Mouse (Mus musculus) forebrain, embryonic 15.5 days (tissue): ENCODE data around the gene S100a10. TPM values are rescaled to one million over a fixed set of nuclear protein-coding genes. Genes with fewer than 3 reads are reported as not detected.

Experiments
- ATAC-seq: fragments of 200-750 bp; cut with Nextera tagmentation; replicated peaks from 2 replicates; pipeline ENCODE4 v1.8.0; 2017; ENCODE audit warnings: mild to moderate bottlenecking, moderate TSS enrichment, moderate library complexity
- H3K27ac ChIP-seq: fragments of 300-500 bp; sonication (generic); replicated peaks from 2 replicates; pipeline ENCODE4 v1.5.1; 2015; ENCODE audit warnings: mild to moderate bottlenecking, inconsistent platforms
- H3K27me3 ChIP-seq: fragments of 300-500 bp; sonication (generic); 2 replicates; pipeline ENCODE4 v1.6.1; 2015; ENCODE audit warnings: inconsistent platforms
- H3K36me3 ChIP-seq: fragments of 300-500 bp; sonication (generic); 2 replicates; pipeline ENCODE4 v1.6.1; 2015; ENCODE audit warnings: mild to moderate bottlenecking, inconsistent platforms
- H3K4me1 ChIP-seq: fragments of 300-500 bp; sonication (generic); 2 replicates; pipeline ENCODE4 v1.6.1; 2015; ENCODE audit warnings: inconsistent platforms
- H3K4me2 ChIP-seq: fragments of 300-500 bp; sonication (generic); replicated peaks from 2 replicates; pipeline ENCODE4 v1.6.1; 2015; ENCODE audit warnings: mild to moderate bottlenecking, inconsistent platforms
- H3K4me3 ChIP-seq: fragments of 300-500 bp; sonication (generic); 2 replicates; pipeline ENCODE4 v1.5.1; 2015; ENCODE audit warnings: mild to moderate bottlenecking, inconsistent platforms
- H3K9ac ChIP-seq: fragments of 300-500 bp; sonication (generic); replicated peaks from 2 replicates; pipeline ENCODE4 v1.6.1; 2015; ENCODE audit warnings: mild to moderate bottlenecking, inconsistent platforms
- H3K9me3 ChIP-seq: fragments of 300-500 bp; sonication (generic); 2 replicates; pipeline ENCODE4 v1.6.1; 2016; ENCODE audit warnings: inconsistent platforms
- WGBS: fragments of 180-500 bp; shearing (Covaris S2); methylation state at CpG from one replicate; pipeline ENCODE4 v1.1.7; 2015; ENCODE audit warnings: mixed read lengths; 5-methylcytosine and 5-hydroxymethylcytosine counted together
- polyA plus RNA-seq: library from polyadenylated mRNA; unstranded; fragments of >200 nt; fragmentation: Nextera tagmentation; extraction: Ambion mirVana; gene quantifications from 2 replicates; pipeline ENCODE4 v1.2.1, GENCODE M21; 2015

The S100a10 gene
- polyA plus RNA-seq, 1 experiment from 2014 or later, result 115 TPM

GRCm38 (mm10) chr3:93551950-93552901 lies 2.7 kb upstream of the S100a10 start:
- H3K36me3 ChIP-seq, result no peaks in the 10 kb centered on the region
- no peak overlapping the region for H3K4me3 ChIP-seq
- H3K4me1 ChIP-seq, result peaks cover 12% of the 10 kb centered on the region
- H3K9me3 ChIP-seq, result no peaks in the 10 kb centered on the region
- H3K27ac ChIP-seq, result no peak overlapping the region
- ATAC-seq, result no peak
- no peaks in the 10 kb centered on the region for H3K27me3 ChIP-seq
- H3K4me2 ChIP-seq, result no peak overlapping the region
- no peak overlapping the region for H3K9ac ChIP-seq
- 94% methylated on average over 5 of the region's 5 CpGs for WGBS

DNA sequence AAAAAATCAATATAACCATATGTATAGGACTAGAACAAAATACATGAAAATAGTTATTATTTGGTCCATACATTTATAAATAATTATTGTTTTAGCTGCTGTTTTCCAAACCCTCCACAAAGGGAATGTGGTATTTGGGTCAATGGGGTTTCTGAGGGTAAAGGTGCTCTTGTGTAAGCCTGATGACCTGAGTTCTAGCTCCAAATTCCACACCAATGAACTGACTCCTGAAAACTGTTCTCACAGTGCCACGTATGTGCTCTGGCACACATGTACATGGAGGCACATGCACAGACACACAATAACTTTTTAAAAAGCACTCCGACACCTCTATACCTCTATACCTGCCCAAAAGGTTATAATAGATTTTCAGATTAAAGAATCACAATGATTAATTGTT lies 1.6 kb upstream of the S100a10 start:
- Histone ChIP-seq H3K27me3 (no peaks in the 10 kb centered on the region), H3K4me1 (peaks cover 12% of the 10 kb centered on the region), H3K4me3 (no peak overlapping the region), H3K9me3 (no peaks in the 10 kb centered on the region), H3K9ac (no peak overlapping the region), H3K4me2 (no peak overlapping the region), H3K36me3 (no peaks in the 10 kb centered on the region), H3K27ac (no peak overlapping the region)
- ATAC-seq, result no peak
- 93% methylated on average over 2 of the region's 2 CpGs for WGBS

- H3K4me1 ChIP-seq, result peaks cover 12% of the 10 kb centered on the region
- no peak overlapping the region for H3K27ac ChIP-seq
- no peaks in the 10 kb centered on the region for H3K27me3 ChIP-seq
- no peak overlapping the region for H3K9ac ChIP-seq
- H3K36me3 ChIP-seq, result no peaks in the 10 kb centered on the region
- 76% methylated on average over 9 of the region's 9 CpGs for WGBS
- no peak overlapping the region for H3K4me3 ChIP-seq
- no peak for ATAC-seq
- no peaks in the 10 kb centered on the region for H3K9me3 ChIP-seq
- 0 out of 2 replicates have a peak overlapping the region, but pooled peaks have one; percentile 97 for H3K4me2 ChIP-seq
Observed at GRCm38 (mm10) chr3:93553765-93554378, 1.0 kb upstream of the S100a10 start.

DNA sequence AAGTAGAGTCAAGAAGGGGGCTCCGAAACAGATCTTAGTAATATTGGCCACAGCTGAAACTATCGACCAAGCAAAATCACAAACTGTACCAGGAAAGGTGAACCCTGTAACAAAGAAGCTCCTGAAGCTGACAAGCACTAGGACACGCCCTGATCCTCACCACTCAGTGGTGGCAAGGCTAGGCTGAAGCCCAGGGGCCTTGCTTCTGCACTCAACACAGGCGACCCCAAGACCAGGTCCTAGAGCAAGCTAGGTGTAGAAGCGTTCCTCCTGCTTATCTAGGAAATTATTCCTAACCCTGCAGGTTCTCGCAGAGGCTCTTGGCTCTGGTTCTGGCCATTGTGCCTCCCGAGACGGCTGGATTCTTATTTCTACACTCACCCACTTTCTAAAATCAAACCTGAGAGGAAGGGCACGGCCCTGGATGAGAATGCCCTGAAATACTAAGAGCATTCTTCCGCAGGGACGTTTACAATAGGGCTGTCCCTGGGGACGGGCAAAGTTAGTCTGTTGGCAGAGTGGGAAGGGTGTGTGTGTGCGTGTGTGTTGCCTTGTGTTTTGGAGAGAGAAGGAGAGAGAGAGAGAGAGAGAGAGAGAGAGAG lies 400 bp upstream of the S100a10 start:
- H3K27ac ChIP-seq, result no peak overlapping the region
- peak; percentile 39 for ATAC-seq

DNA sequence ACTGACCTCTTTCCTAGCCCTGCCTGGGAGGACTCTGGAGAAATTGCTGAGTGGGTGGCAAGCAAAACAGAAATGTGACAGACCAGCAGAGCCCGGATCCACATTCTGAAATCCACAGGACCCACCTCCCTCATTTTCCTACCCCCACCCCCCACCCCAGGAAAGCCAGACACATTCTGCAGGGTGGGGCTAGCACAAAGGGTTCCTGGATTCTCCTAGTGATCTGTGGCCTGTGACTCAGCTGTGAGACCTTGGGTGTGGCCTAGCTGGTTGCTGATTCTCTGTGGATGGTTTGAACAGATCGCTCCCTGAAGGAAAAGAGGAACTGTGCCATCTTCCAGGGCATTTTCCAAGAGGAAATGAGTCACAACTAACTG lies 986 bp downstream of the S100a10 start:
- peaks cover 12% of the 10 kb centered on the region for H3K4me1 ChIP-seq
- no peaks in the 10 kb centered on the region for H3K9me3 ChIP-seq
- no peak overlapping the region for H3K27ac ChIP-seq
- peak; percentile 39; the same call in 1 of the 2 replicates for ATAC-seq
- no peaks in the 10 kb centered on the region for H3K36me3 ChIP-seq
- peak overlapping the region; percentile 97 for H3K4me2 ChIP-seq
- peak overlapping the region; percentile 63 for H3K4me3 ChIP-seq
- H3K27me3 ChIP-seq, result no peaks in the 10 kb centered on the region
- WGBS, result 52% methylated on average over 2 of the region's 2 CpGs
- H3K9ac ChIP-seq, result peak overlapping the region; percentile 68

More for the DNA sequence above, 400 bp upstream of the S100a10 start:
- H3K9me3 ChIP-seq, result no peaks in the 10 kb centered on the region
- no peaks in the 10 kb centered on the region for H3K27me3 ChIP-seq
- H3K4me3 ChIP-seq, result peak overlapping the region; percentile 63
- H3K4me1 ChIP-seq, result peaks cover 12% of the 10 kb centered on the region
- H3K9ac ChIP-seq, result peak overlapping the region; percentile 30; the same call in 1 of the 2 replicates
- H3K36me3 ChIP-seq, result no peaks in the 10 kb centered on the region
- peak overlapping the region; percentile 97 for H3K4me2 ChIP-seq
- 24% methylated on average over 13 of the region's 13 CpGs for WGBS

DNA sequence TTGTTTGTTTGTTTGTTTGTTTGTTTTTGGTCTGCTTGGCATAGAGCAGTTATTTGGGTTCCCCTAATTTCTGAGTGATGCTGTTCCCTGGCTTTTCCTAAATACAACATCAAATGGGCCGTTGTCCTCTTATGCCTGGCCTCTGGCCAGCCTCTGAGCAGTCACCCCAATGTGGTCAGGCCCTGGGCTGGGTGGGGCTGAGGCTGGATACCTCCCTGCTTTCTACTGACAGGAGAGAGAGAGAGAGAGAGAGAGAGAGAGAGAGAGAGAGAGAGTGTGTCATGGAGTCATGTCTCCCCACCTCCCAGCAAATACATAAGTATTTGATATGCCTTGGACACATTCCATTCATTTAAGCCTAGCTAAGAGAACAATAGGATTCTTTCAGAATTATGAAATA lies 1.7 kb downstream of the S100a10 start:
- H3K36me3 ChIP-seq, result no peaks in the 10 kb centered on the region
- no peaks in the 10 kb centered on the region for H3K27me3 ChIP-seq
- peaks cover 12% of the 10 kb centered on the region for H3K4me1 ChIP-seq
- peak overlapping the region; percentile 97; the same call in 1 of the 2 replicates for H3K4me2 ChIP-seq
- H3K27ac ChIP-seq, result no peak overlapping the region
- H3K9ac ChIP-seq, result no peak overlapping the region
- no peaks in the 10 kb centered on the region for H3K9me3 ChIP-seq
- ATAC-seq, result no peak
- WGBS, result 44% methylated on average over 1 of the region's 1 CpGs
- H3K4me3 ChIP-seq, result no peak overlapping the region

DNA sequence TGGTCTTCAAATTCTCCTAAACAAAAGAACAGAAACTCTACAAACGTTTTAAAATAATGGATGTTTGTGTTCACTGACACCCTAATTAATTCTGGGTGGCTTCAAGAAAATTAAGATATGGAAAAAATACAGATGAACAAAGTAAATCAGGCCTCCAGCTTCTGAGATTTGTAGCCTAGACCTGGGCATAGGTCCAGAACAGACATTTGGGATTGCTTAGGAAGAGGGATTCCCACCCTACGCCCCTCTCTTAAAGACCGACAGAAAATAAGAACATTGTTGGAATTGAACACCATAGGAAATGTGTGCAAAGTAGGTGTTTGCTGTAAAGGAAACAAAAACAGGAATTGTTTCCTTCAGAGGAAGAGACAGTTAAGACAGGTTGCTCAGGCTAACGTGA lies 2.6 kb downstream of the S100a10 start:
- ATAC-seq, result no peak
- no peak overlapping the region for H3K9ac ChIP-seq
- WGBS, result 65% methylated on average over 4 of the region's 4 CpGs
- H3K4me3 ChIP-seq, result no peak overlapping the region
- H3K36me3 ChIP-seq, result no peaks in the 10 kb centered on the region
- H3K27me3 ChIP-seq, result no peaks in the 10 kb centered on the region
- H3K27ac ChIP-seq, result no peak overlapping the region
- no peak overlapping the region for H3K4me2 ChIP-seq
- H3K9me3 ChIP-seq, result no peaks in the 10 kb centered on the region
- peaks cover 12% of the 10 kb centered on the region for H3K4me1 ChIP-seq

- H3K4me3 ChIP-seq, result no peak overlapping the region
- H3K27ac ChIP-seq, result no peak overlapping the region
- 95% methylated on average over 6 of the region's 6 CpGs for WGBS
- ATAC-seq, result no peak
- H3K4me2 ChIP-seq, result no peak overlapping the region
- H3K4me1 ChIP-seq, result peaks cover 8% of the 10 kb centered on the region
- no peaks in the 10 kb centered on the region for H3K9me3 ChIP-seq
- no peaks in the 10 kb centered on the region for H3K36me3 ChIP-seq
- no peak overlapping the region for H3K9ac ChIP-seq
- H3K27me3 ChIP-seq, result no peaks in the 10 kb centered on the region
Observed at GRCm38 (mm10) chr3:93559961-93560360, 5.1 kb downstream of the S100a10 start.

DNA sequence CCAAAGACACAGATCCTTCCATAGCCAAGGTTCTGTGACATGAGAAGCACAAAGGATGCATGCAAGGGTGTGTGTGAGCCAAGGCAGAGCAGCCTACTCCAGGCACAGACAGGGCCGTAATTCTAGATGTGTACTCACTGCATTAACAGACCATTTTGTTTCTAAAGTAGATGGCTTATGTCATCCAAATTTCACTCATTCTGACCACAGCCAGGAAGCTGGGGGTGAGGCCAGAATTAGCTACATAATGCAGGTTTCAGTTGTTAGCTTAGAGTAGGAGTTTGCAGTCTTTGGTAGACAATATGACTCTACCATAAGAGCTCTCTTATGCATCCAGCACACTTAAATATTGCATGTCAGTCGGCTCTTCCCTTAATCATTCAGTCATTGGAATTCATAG lies 7.5 kb downstream of the S100a10 start:
- Histone ChIP-seq H3K36me3 (no peaks in the 10 kb centered on the region), H3K27ac (no peak overlapping the region), H3K4me2 (no peak overlapping the region), H3K4me1 (no peaks in the 10 kb centered on the region), H3K9me3 (no peaks in the 10 kb centered on the region), H3K27me3 (no peaks in the 10 kb centered on the region), H3K9ac (no peak overlapping the region), H3K4me3 (no peak overlapping the region)
- 96% methylated on average over 2 of the region's 2 CpGs for WGBS
- no peak for ATAC-seq

DNA sequence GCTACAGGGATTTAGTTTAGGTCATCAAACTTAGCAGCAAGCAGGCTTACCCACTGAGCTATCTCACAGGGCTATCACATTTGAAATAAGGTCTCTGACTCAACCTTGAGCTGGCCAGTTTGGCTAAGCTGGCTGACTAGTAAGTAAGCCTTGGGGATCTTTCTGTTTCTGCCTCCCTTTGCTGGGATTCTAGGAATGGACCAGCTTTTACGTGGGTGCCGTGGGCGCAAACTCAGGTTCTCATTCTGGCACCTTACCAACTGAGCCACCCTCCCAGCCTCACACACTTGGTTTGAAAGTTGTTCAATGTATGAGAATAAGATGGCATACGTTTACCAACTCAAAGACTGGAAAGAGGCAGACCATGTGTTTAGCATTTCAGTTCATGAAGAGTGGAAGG lies 8.3 kb downstream of the S100a10 start:
- H3K4me3 ChIP-seq, result no peak overlapping the region
- H3K36me3 ChIP-seq, result no peaks in the 10 kb centered on the region
- 91% methylated on average over 4 of the region's 4 CpGs for WGBS
- H3K9ac ChIP-seq, result no peak overlapping the region
- ATAC-seq, result no peak
- no peaks in the 10 kb centered on the region for H3K27me3 ChIP-seq
- H3K27ac ChIP-seq, result no peak overlapping the region
- no peaks in the 10 kb centered on the region for H3K4me1 ChIP-seq
- no peak overlapping the region for H3K4me2 ChIP-seq
- no peaks in the 10 kb centered on the region for H3K9me3 ChIP-seq

DNA sequence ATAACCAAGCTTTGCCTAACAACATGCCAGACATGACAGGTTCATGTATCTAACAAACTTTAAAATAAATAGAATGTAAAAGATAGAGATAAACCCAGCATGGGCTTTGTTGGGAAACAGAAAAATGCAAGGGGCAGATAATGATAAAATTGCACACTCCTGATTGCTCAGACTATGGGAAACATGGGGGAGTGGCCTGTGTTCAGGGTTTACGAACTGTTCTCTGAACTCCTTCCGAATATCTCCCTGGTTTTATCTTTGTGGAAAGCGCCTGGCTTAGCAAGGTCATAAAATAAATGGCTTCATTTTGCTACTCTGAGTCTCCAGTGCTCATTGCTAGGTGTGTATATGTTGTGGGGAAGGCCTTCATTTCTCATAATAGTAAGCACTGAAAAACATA lies 12.0 kb downstream of the S100a10 start:
- H3K27me3 ChIP-seq, result no peaks in the 10 kb centered on the region
- no peak overlapping the region for H3K4me2 ChIP-seq
- no peaks in the 10 kb centered on the region for H3K4me1 ChIP-seq
- H3K4me3 ChIP-seq, result no peak overlapping the region
- H3K27ac ChIP-seq, result no peak overlapping the region
- no peak overlapping the region for H3K9ac ChIP-seq
- H3K36me3 ChIP-seq, result no peaks in the 10 kb centered on the region
- WGBS, result 97% methylated on average over 3 of the region's 3 CpGs
- ATAC-seq, result no peak
- H3K9me3 ChIP-seq, result no peaks in the 10 kb centered on the region

- Histone ChIP-seq H3K4me3 (no peak overlapping the region), H3K27me3 (no peaks in the 10 kb centered on the region), H3K4me2 (no peak overlapping the region), H3K9me3 (no peaks in the 10 kb centered on the region), H3K27ac (no peak overlapping the region), H3K36me3 (no peaks in the 10 kb centered on the region), H3K9ac (no peak overlapping the region), H3K4me1 (no peaks in the 10 kb centered on the region)
- ATAC-seq, result no peak
- 88% methylated on average over 6 of the region's 6 CpGs for WGBS
Observed at GRCm38 (mm10) chr3:93567721-93568120, 12.8 kb downstream of the S100a10 start.
